Mouse (Mus musculus): Measurements from ENCODE around the gene Mtcl1. TPM values are rescaled to one million over a fixed set of nuclear protein-coding genes. Genes with fewer than 3 reads are reported as not detected.
A peak's percentile ranks its signal among the peaks of the same experiment; 100 is the strongest.

Mtcl1 gene
- polyA plus RNA-seq, 1 experiment from 2014 or later, result 1.8 TPM

DNA sequence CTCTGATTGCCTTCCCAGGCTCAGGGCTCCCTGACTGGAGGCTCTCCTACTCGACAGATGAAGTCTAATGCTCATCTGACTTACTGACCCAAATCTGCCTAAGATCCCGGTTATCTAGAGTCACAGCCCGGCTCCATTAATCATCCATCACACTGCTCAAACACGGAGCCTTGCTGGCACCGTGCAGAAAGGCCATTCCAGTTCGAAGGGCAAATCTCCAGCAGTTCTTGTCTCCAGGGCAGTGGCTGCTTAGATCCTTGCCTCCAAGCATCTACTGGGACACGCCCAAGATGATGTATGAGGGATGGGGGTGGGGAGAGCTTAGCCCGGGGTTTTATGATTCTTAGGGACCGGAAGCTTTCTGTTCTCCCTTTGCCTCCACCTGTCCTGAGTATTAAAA is 55.0 kb downstream of the Mtcl1 start:
- H3K4me3 ChIP-seq (ENCODE audit: low read depth, low read length), result no peak overlapping the region
- no peaks in the 10 kb centered on the region for H3K36me3 ChIP-seq (ENCODE audit: control insufficient read depth, insufficient read depth, low read length)
- no peak overlapping the region for H3K9ac ChIP-seq (ENCODE audit: low read length)
- peak; percentile 55; the same call in 1 of the 2 replicates for ATAC-seq (ENCODE audit: low FRiP score, low TSS enrichment)
- no peak for DNase-seq (ENCODE audit: low spot score)
- TF ChIP-seq EP300 (optimal IDR thresholded peaks at IDR 0.05), result no peak
- H3K27me3 ChIP-seq (ENCODE audit: control insufficient read depth, insufficient read depth, low read length), result no peaks in the 10 kb centered on the region
- H3K9me3 ChIP-seq (ENCODE audit: control insufficient read depth, low read length), result no peaks in the 10 kb centered on the region
- no peak overlapping the region for H3K4me2 ChIP-seq (replicated peaks; ENCODE audit: low read depth)
- WGBS, result 11% methylated on average over 9 of the region's 9 CpGs
- no peaks in the 10 kb centered on the region for H3K4me1 ChIP-seq (replicated peaks; ENCODE audit: control insufficient read depth, insufficient read depth)
- peak overlapping the region; percentile 30; the same call in 1 of the 2 replicates for H3K27ac ChIP-seq (replicated peaks)

DNA sequence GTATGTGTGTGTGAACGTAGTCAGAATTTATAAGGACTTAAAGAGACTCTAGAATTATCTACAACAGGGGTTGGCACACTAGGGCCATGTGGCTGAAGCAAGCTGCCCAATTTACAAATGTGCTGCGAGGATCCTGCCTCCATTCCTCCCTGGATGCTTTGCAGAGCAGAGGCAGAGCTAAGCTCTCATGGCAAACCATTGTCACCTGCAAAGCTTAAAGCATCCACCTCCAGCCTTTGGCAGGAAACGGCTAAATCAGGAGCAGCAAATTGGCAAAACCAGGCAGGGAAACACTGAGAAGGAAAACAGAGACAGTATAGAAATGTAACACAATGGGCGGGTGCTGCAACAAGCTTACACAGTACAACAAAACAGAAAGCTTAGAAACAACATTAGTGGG is 61.2 kb downstream of the Mtcl1 start:
- 73% methylated on average over 4 of the region's 4 CpGs for WGBS
- Histone ChIP-seq H3K4me2 (replicated peaks; ENCODE audit: low read depth) (no peak overlapping the region), H3K4me1 (replicated peaks; ENCODE audit: control insufficient read depth, insufficient read depth) (no peaks in the 10 kb centered on the region), H3K4me3 (ENCODE audit: low read depth, low read length) (no peak overlapping the region), H3K9ac (ENCODE audit: low read length) (no peak overlapping the region), H3K9me3 (ENCODE audit: control insufficient read depth, low read length) (no peaks in the 10 kb centered on the region), H3K27ac (replicated peaks) (no peak overlapping the region), H3K27me3 (ENCODE audit: control insufficient read depth, insufficient read depth, low read length) (no peaks in the 10 kb centered on the region), H3K36me3 (ENCODE audit: control insufficient read depth, insufficient read depth, low read length) (no peaks in the 10 kb centered on the region)
- DNase-seq (ENCODE audit: low spot score) (no peak), ATAC-seq (ENCODE audit: low FRiP score, low TSS enrichment) (no peak)
- TF ChIP-seq EP300 (optimal IDR thresholded peaks at IDR 0.05) (no peak), CTCF (IDR thresholded peaks at IDR 0.05; ENCODE audit: low read depth) (no peak)

- no peak overlapping the region for H3K27ac ChIP-seq (replicated peaks)
- TF ChIP-seq EP300 (optimal IDR thresholded peaks at IDR 0.05), result no peak
- TF ChIP-seq CTCF (IDR thresholded peaks at IDR 0.05; ENCODE audit: low read depth), result no peak
- H3K27me3 ChIP-seq (ENCODE audit: control insufficient read depth, insufficient read depth, low read length), result no peaks in the 10 kb centered on the region
- H3K36me3 ChIP-seq (ENCODE audit: control insufficient read depth, insufficient read depth, low read length), result no peaks in the 10 kb centered on the region
- H3K4me2 ChIP-seq (replicated peaks; ENCODE audit: low read depth), result no peak overlapping the region
- no peak for ATAC-seq (ENCODE audit: low FRiP score, low TSS enrichment)
- no peaks in the 10 kb centered on the region for H3K4me1 ChIP-seq (replicated peaks; ENCODE audit: control insufficient read depth, insufficient read depth)
- 68% methylated on average over 6 of the region's 6 CpGs for WGBS
- no peak for DNase-seq (ENCODE audit: low spot score)
- H3K4me3 ChIP-seq (ENCODE audit: low read depth, low read length), result no peak overlapping the region
- H3K9ac ChIP-seq (ENCODE audit: low read length), result no peak overlapping the region
- no peaks in the 10 kb centered on the region for H3K9me3 ChIP-seq (ENCODE audit: control insufficient read depth, low read length)
Measured at GRCm38 (mm10) chr17:66381338-66381737, 68.2 kb downstream of the Mtcl1 start.

- H3K36me3 ChIP-seq (ENCODE audit: control insufficient read depth, insufficient read depth, low read length), result no peaks in the 10 kb centered on the region
- no peaks in the 10 kb centered on the region for H3K9me3 ChIP-seq (ENCODE audit: control insufficient read depth, low read length)
- 90% methylated on average over 22 of the region's 22 CpGs for WGBS
- no peak for ATAC-seq (ENCODE audit: low FRiP score, low TSS enrichment)
- no peak for TF ChIP-seq EP300 (optimal IDR thresholded peaks at IDR 0.05)
- no peak for TF ChIP-seq CTCF (IDR thresholded peaks at IDR 0.05; ENCODE audit: low read depth)
- no peak overlapping the region for H3K4me3 ChIP-seq (ENCODE audit: low read depth, low read length)
- DNase-seq (ENCODE audit: low spot score), result no peak
- no peak overlapping the region for H3K9ac ChIP-seq (ENCODE audit: low read length)
- no peaks in the 10 kb centered on the region for H3K27me3 ChIP-seq (ENCODE audit: control insufficient read depth, insufficient read depth, low read length)
- no peak overlapping the region for H3K27ac ChIP-seq (replicated peaks)
- H3K4me2 ChIP-seq (replicated peaks; ENCODE audit: low read depth), result no peak overlapping the region
- H3K4me1 ChIP-seq (replicated peaks; ENCODE audit: control insufficient read depth, insufficient read depth), result no peaks in the 10 kb centered on the region
Measured at GRCm38 (mm10) chr17:66379900-66380857, 69.4 kb downstream of the Mtcl1 start.

GRCm38 (mm10) chr17:66379308-66379707 is 70.2 kb downstream of the Mtcl1 start:
- no peak for ATAC-seq (ENCODE audit: low FRiP score, low TSS enrichment)
- TF ChIP-seq EP300 (optimal IDR thresholded peaks at IDR 0.05) (no peak), CTCF (IDR thresholded peaks at IDR 0.05; ENCODE audit: low read depth) (no peak)
- WGBS, result 96% methylated on average over 24 of the region's 24 CpGs
- DNase-seq (ENCODE audit: low spot score), result no peak
- Histone ChIP-seq H3K27me3 (ENCODE audit: control insufficient read depth, insufficient read depth, low read length) (no peaks in the 10 kb centered on the region), H3K4me3 (ENCODE audit: low read depth, low read length) (no peak overlapping the region), H3K36me3 (ENCODE audit: control insufficient read depth, insufficient read depth, low read length) (no peaks in the 10 kb centered on the region), H3K9me3 (ENCODE audit: control insufficient read depth, low read length) (no peaks in the 10 kb centered on the region), H3K27ac (replicated peaks) (no peak overlapping the region), H3K9ac (ENCODE audit: low read length) (no peak overlapping the region), H3K4me1 (replicated peaks; ENCODE audit: control insufficient read depth, insufficient read depth) (no peaks in the 10 kb centered on the region), H3K4me2 (replicated peaks; ENCODE audit: low read depth) (no peak overlapping the region)

DNA sequence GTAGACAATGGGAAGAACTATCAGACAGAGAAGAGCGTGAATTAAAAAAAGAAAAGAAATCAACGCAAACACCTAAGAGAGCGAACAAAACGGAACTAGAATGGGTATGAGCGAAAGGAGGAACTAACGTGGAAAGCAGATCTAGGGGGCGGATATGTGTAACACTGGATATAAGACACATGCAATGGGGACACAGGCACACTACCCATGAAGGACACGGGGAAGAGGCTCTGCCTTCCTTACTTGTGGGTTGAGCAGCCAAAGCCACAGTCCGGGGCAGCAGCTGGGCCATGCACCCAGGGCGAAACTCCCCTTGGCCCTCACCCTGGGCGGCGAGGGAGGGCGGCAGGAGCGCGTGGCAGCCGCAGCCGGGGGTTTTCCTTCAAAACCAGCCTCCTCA is 71.4 kb downstream of the Mtcl1 start:
- TF ChIP-seq CTCF (IDR thresholded peaks at IDR 0.05; ENCODE audit: low read depth) (no peak), EP300 (optimal IDR thresholded peaks at IDR 0.05) (no peak)
- DNase-seq (ENCODE audit: low spot score) (no peak), ATAC-seq (ENCODE audit: low FRiP score, low TSS enrichment) (no peak)
- H3K9ac ChIP-seq (ENCODE audit: low read length), result no peak overlapping the region
- 93% methylated on average over 17 of the region's 17 CpGs for WGBS
- H3K36me3 ChIP-seq (ENCODE audit: control insufficient read depth, insufficient read depth, low read length), result no peaks in the 10 kb centered on the region
- no peaks in the 10 kb centered on the region for H3K27me3 ChIP-seq (ENCODE audit: control insufficient read depth, insufficient read depth, low read length)
- no peaks in the 10 kb centered on the region for H3K4me1 ChIP-seq (replicated peaks; ENCODE audit: control insufficient read depth, insufficient read depth)
- H3K27ac ChIP-seq (replicated peaks), result no peak overlapping the region
- no peak overlapping the region for H3K4me2 ChIP-seq (replicated peaks; ENCODE audit: low read depth)
- H3K4me3 ChIP-seq (ENCODE audit: low read depth, low read length), result no peak overlapping the region
- no peaks in the 10 kb centered on the region for H3K9me3 ChIP-seq (ENCODE audit: control insufficient read depth, low read length)

Measured in stomach, postnatal 0 days (tissue).